12 mouse cellular contexts compared by ENCODE assay signal in genomic region chr9:103422847-103423246, GRCm38 (mm10). TPM values are rescaled to one million over a fixed set of nuclear protein-coding genes. Genes with fewer than 3 reads are reported as not detected.
DNase-seq lines count a peak whose midpoint lies in the region; ATAC-seq and TF ChIP-seq lines count a peak whose summit lies in the region.
"Had no signal": no experiment of that assay in that cellular context is flagged by ENCODE, and none has a peak within 500 bp of the region (broad histone marks: within the 10 kb centered on the region; RNA-seq: fewer than 3 reads in every experiment).

No protein-coding gene starts in this region.

- H3K9ac ChIP-seq in heart, embryonic 16.5 days (ENCODE audit: low read length), result no peak overlapping the region
- no peak overlapping the region for H3K9ac ChIP-seq in heart, embryonic 11.5 days (ENCODE audit: low read depth, low read length)
- H3K9ac ChIP-seq in forebrain, embryonic 14.5 days (ENCODE audit: low read length), result no peak overlapping the region
- H3K9ac ChIP-seq in intestine, embryonic 15.5 days, result no peak overlapping the region
- no peak overlapping the region for H3K9ac ChIP-seq in stomach, postnatal 0 days (ENCODE audit: low read length)
- H3K9ac ChIP-seq: limb, embryonic 12.5 days had no signal

- H3K27me3 ChIP-seq in heart, embryonic 16.5 days (ENCODE audit: control insufficient read depth, insufficient read depth, low read length), result no peaks in the 10 kb centered on the region
- no peaks in the 10 kb centered on the region for H3K27me3 ChIP-seq in heart, embryonic 11.5 days (ENCODE audit: control insufficient read depth, insufficient read depth, low read length)
- no peaks in the 10 kb centered on the region for H3K27me3 ChIP-seq in forebrain, embryonic 14.5 days (replicated peaks; ENCODE audit: control insufficient read depth, insufficient read depth, low read length)
- no peaks in the 10 kb centered on the region for H3K27me3 ChIP-seq in intestine, embryonic 15.5 days (replicated peaks)
- H3K27me3 ChIP-seq in stomach, postnatal 0 days (ENCODE audit: control insufficient read depth, insufficient read depth, low read length), result no peaks in the 10 kb centered on the region
- H3K27me3 ChIP-seq: CH12.LX had no signal

- no peak for TF ChIP-seq EP300 in stomach, postnatal 0 days (optimal IDR thresholded peaks at IDR 0.05)

- 0 out of 2 replicates have a peak, but pooled peaks cover 2% of the 10 kb centered on the region for H3K4me1 ChIP-seq in heart, embryonic 16.5 days (ENCODE audit: control insufficient read depth, insufficient read depth, low read length)
- peaks cover 7% of the 10 kb centered on the region for H3K4me1 ChIP-seq in heart, embryonic 11.5 days (ENCODE audit: control insufficient read depth, insufficient read depth, low read length)
- peaks cover 25% of the 10 kb centered on the region for H3K4me1 ChIP-seq in forebrain, embryonic 14.5 days (ENCODE audit: control insufficient read depth, insufficient read depth, low read length)
- 0 out of 2 replicates have a peak, but pooled peaks cover 5% of the 10 kb centered on the region for H3K4me1 ChIP-seq in intestine, embryonic 15.5 days (replicated peaks)
- H3K4me1 ChIP-seq in stomach, postnatal 0 days (replicated peaks; ENCODE audit: control insufficient read depth, insufficient read depth), result no peaks in the 10 kb centered on the region

- 56% methylated on average over 18 of the region's 18 CpGs for WGBS in heart, embryonic 16.5 days
- 57% methylated on average over 18 of the region's 18 CpGs for WGBS in heart, embryonic 11.5 days (ENCODE audit: insufficient replicate concordance)
- WGBS in forebrain, embryonic 14.5 days, result 30% methylated on average over 18 of the region's 18 CpGs
- WGBS in intestine, embryonic 15.5 days, result 72% methylated on average over 18 of the region's 18 CpGs
- WGBS in stomach, postnatal 0 days, result 59% methylated on average over 18 of the region's 18 CpGs

- H3K4me2 ChIP-seq in heart, embryonic 16.5 days (ENCODE audit: low read depth, low read length), result no peak overlapping the region
- H3K4me2 ChIP-seq in heart, embryonic 11.5 days, result no peak overlapping the region
- peak overlapping the region; percentile 31 for H3K4me2 ChIP-seq in forebrain, embryonic 14.5 days (ENCODE audit: low read length)
- H3K4me2 ChIP-seq in intestine, embryonic 15.5 days (replicated peaks), result no peak overlapping the region
- no peak overlapping the region for H3K4me2 ChIP-seq in stomach, postnatal 0 days (replicated peaks; ENCODE audit: low read depth)
- H3K4me2 ChIP-seq: limb, embryonic 12.5 days had no signal

- H3K36me3 ChIP-seq in heart, embryonic 16.5 days (ENCODE audit: control insufficient read depth, insufficient read depth), result no peaks in the 10 kb centered on the region
- H3K36me3 ChIP-seq in heart, embryonic 11.5 days (ENCODE audit: control insufficient read depth, insufficient read depth, low read length), result no peaks in the 10 kb centered on the region
- no peaks in the 10 kb centered on the region for H3K36me3 ChIP-seq in forebrain, embryonic 14.5 days (ENCODE audit: control insufficient read depth, insufficient read depth, low read length)
- no peaks in the 10 kb centered on the region for H3K36me3 ChIP-seq in intestine, embryonic 15.5 days
- H3K36me3 ChIP-seq in stomach, postnatal 0 days (ENCODE audit: control insufficient read depth, insufficient read depth, low read length), result no peaks in the 10 kb centered on the region
- H3K36me3 ChIP-seq: limb, embryonic 12.5 days had no signal

- peak; percentile 61 for DNase-seq in brain, adult 2 months (ENCODE audit: low read depth, low spot score)
- peak; percentile 88 for DNase-seq in forebrain, embryonic 14.5 days (ENCODE audit: low spot score)
- peak; percentile 39 for DNase-seq in naive thymus-derived CD4-positive, alpha-beta T cell, adult 2 months (ENCODE audit: low read depth)
- DNase-seq in stomach, postnatal 0 days (ENCODE audit: low spot score), result no peak
- DNase-seq: heart, postnatal 10 days had no signal

- no peaks in the 10 kb centered on the region for H3K9me3 ChIP-seq in heart, embryonic 16.5 days (replicated peaks; ENCODE audit: control insufficient read depth, low read length)
- H3K9me3 ChIP-seq in heart, embryonic 11.5 days (replicated peaks; ENCODE audit: control insufficient read depth, low read length), result no peaks in the 10 kb centered on the region
- H3K9me3 ChIP-seq in forebrain, embryonic 14.5 days (replicated peaks; ENCODE audit: control insufficient read depth, low read length), result no peaks in the 10 kb centered on the region
- no peaks in the 10 kb centered on the region for H3K9me3 ChIP-seq in intestine, embryonic 15.5 days
- no peaks in the 10 kb centered on the region for H3K9me3 ChIP-seq in stomach, postnatal 0 days (ENCODE audit: control insufficient read depth, low read length)
- H3K9me3 ChIP-seq: limb, embryonic 12.5 days had no signal

- peak overlapping the region; percentile 4; the same call in 1 of the 2 replicates for H3K4me3 ChIP-seq in heart, embryonic 16.5 days (ENCODE audit: low read length)
- no peak overlapping the region for H3K4me3 ChIP-seq in heart, embryonic 11.5 days (ENCODE audit: low read depth, low read length)
- H3K4me3 ChIP-seq in forebrain, embryonic 14.5 days (ENCODE audit: low read depth, low read length), result no peak overlapping the region
- H3K4me3 ChIP-seq in intestine, embryonic 15.5 days (replicated peaks), result no peak overlapping the region
- no peak overlapping the region for H3K4me3 ChIP-seq in stomach, postnatal 0 days (ENCODE audit: low read depth, low read length)
- H3K4me3 ChIP-seq: limb, embryonic 12.5 days had no signal

- no peak for TF ChIP-seq CTCF in stomach, postnatal 0 days (IDR thresholded peaks at IDR 0.05; ENCODE audit: low read depth)

- no peak for ATAC-seq in heart, embryonic 16.5 days (replicated peaks; ENCODE audit: extremely low read depth, insufficient read depth, low FRiP score)
- no peak for ATAC-seq in heart, embryonic 11.5 days (replicated peaks; ENCODE audit: insufficient number of reproducible peaks, low FRiP score, low TSS enrichment)
- ATAC-seq in forebrain, embryonic 14.5 days, result peak; percentile 89
- no peak for ATAC-seq in intestine, embryonic 15.5 days
- ATAC-seq in frontal cortex, adult (ENCODE audit: low TSS enrichment), result no peak
- ATAC-seq in stomach, postnatal 0 days (ENCODE audit: low FRiP score, low TSS enrichment), result no peak
- ATAC-seq: activated CD4-positive, CD25-positive, alpha-beta regulatory T cell, adult 4 months had no signal

- H3K27ac ChIP-seq in heart, embryonic 16.5 days (ENCODE audit: low read length), result no peak overlapping the region; the same call in 1 of the 2 replicates
- no peak overlapping the region for H3K27ac ChIP-seq in heart, embryonic 11.5 days (ENCODE audit: low read depth, low read length)
- peak overlapping the region; percentile 36; the same call in 1 of the 2 replicates for H3K27ac ChIP-seq in forebrain, embryonic 14.5 days (ENCODE audit: low read depth, low read length)
- H3K27ac ChIP-seq in intestine, embryonic 15.5 days, result no peak overlapping the region
- H3K27ac ChIP-seq in stomach, postnatal 0 days (replicated peaks), result no peak overlapping the region
- H3K27ac ChIP-seq: limb, embryonic 12.5 days had no signal

RNA-seq across cellular contexts. Expression of gene Cdv3, which starts 57.2 kb away (rescaled TPM):
- 77.5 and 89.1 TPM in 2 replicates for polyA plus RNA-seq in heart, embryonic 16.5 days (2015; fragmentation: Nextera tagmentation; extraction: Ambion mirVana)
- 76.8 and 109 TPM in 2 replicates for polyA plus RNA-seq in heart, embryonic 11.5 days (2014; fragmentation: Nextera tagmentation; extraction: Ambion mirVana)
- polyA plus RNA-seq in forebrain, embryonic 14.5 days (2014; fragmentation: Nextera tagmentation; extraction: Ambion mirVana), result 74.2 and 76.3 TPM in 2 replicates
- polyA plus RNA-seq in intestine, embryonic 15.5 days (2015; fragmentation: Nextera tagmentation; extraction: Ambion mirVana), result 90.7 and 97.1 TPM in 2 replicates
- polyA plus RNA-seq in stomach, postnatal 0 days (2015; fragmentation: Nextera tagmentation; extraction: Ambion mirVana), result 47.7 and 50.0 TPM in 2 replicates

RNA-seq across cellular contexts. Expression of gene Bfsp2, which starts 57.4 kb away (rescaled TPM):
- polyA plus RNA-seq in heart, embryonic 16.5 days (2015; fragmentation: Nextera tagmentation; extraction: Ambion mirVana), result 0.76 and 1.1 TPM in 2 replicates
- polyA plus RNA-seq in heart, embryonic 11.5 days (2014; fragmentation: Nextera tagmentation; extraction: Ambion mirVana), result 0.25 and 0.60 TPM in 2 replicates
- 1.5 and 1.7 TPM in 2 replicates for polyA plus RNA-seq in forebrain, embryonic 14.5 days (2014; fragmentation: Nextera tagmentation; extraction: Ambion mirVana)
- 0.19 and 0.76 TPM in 2 replicates for polyA plus RNA-seq in intestine, embryonic 15.5 days (2015; fragmentation: Nextera tagmentation; extraction: Ambion mirVana)
- polyA plus RNA-seq in stomach, postnatal 0 days (2015; fragmentation: Nextera tagmentation; extraction: Ambion mirVana), result 0.28 and 0.40 TPM in 2 replicates
